Comparison of ENCODE assay signal across 8 mouse cellular contexts in genomic region chr2:167314491-167314890, GRCm38 (mm10). TPM values are rescaled to one million over a fixed set of nuclear protein-coding genes. Genes with fewer than 3 reads are reported as not detected.
DNase-seq lines count a peak whose midpoint lies in the region; ATAC-seq and TF ChIP-seq lines count a peak whose summit lies in the region.

No protein-coding gene starts in this region.

- no peak for TF ChIP-seq CTCF in forebrain, postnatal 0 days (IDR thresholded peaks at IDR 0.05; ENCODE audit: low read depth)
- no peak for TF ChIP-seq CTCF in lung, embryonic 14.5 days (IDR thresholded peaks at IDR 0.05; ENCODE audit: low read depth)
- TF ChIP-seq CTCF in lung, adult 2 months (IDR thresholded peaks at IDR 0.05; ENCODE audit: insufficient read depth, low read length) = no peak
- TF ChIP-seq CTCF in hindbrain, postnatal 0 days (IDR thresholded peaks at IDR 0.05; ENCODE audit: low read depth) = no peak
- no peak for TF ChIP-seq CTCF in midbrain, postnatal 0 days (IDR thresholded peaks at IDR 0.05)

- no peaks in the 10 kb centered on the region for H3K27me3 ChIP-seq in forebrain, embryonic 13.5 days
- no peaks in the 10 kb centered on the region for H3K27me3 ChIP-seq in forebrain, postnatal 0 days (ENCODE audit: insufficient read depth, low read length)
- H3K27me3 ChIP-seq in lung, embryonic 14.5 days (ENCODE audit: insufficient read depth, low read length) = no peaks in the 10 kb centered on the region
- no peaks in the 10 kb centered on the region for H3K27me3 ChIP-seq in hindbrain, postnatal 0 days (ENCODE audit: insufficient read depth, low read length)
- no peaks in the 10 kb centered on the region for H3K27me3 ChIP-seq in midbrain, postnatal 0 days (ENCODE audit: insufficient read depth, low read length)

- no peak for TF ChIP-seq POLR2A in lung, adult 2 months (IDR thresholded peaks at IDR 0.05; ENCODE audit: borderline replicate concordance, extremely low read depth, low read depth, low read length)

- no peak overlapping the region for H3K4me3 ChIP-seq in forebrain, embryonic 13.5 days
- H3K4me3 ChIP-seq in forebrain, postnatal 0 days (ENCODE audit: low read depth, low read length) = no peak overlapping the region
- H3K4me3 ChIP-seq in lung, embryonic 14.5 days (ENCODE audit: low read depth, low read length) = no peak overlapping the region
- H3K4me3 ChIP-seq in lung, adult 2 months (replicated peaks; ENCODE audit: extremely low read depth, low read depth, low read length) = no peak overlapping the region
- H3K4me3 ChIP-seq in hindbrain, postnatal 0 days (ENCODE audit: low read length) = no peak overlapping the region
- no peak overlapping the region for H3K4me3 ChIP-seq in midbrain, postnatal 0 days (ENCODE audit: low read depth, low read length)

- H3K9ac ChIP-seq in forebrain, embryonic 13.5 days = peak overlapping the region; percentile 34
- H3K9ac ChIP-seq in forebrain, postnatal 0 days = no peak overlapping the region
- H3K9ac ChIP-seq in lung, embryonic 14.5 days = no peak overlapping the region
- H3K9ac ChIP-seq in hindbrain, postnatal 0 days (replicated peaks; ENCODE audit: low read length) = no peak overlapping the region
- no peak overlapping the region for H3K9ac ChIP-seq in midbrain, postnatal 0 days (replicated peaks; ENCODE audit: low read length, poor library complexity, severe bottlenecking)

- 85% methylated on average over 8 of the region's 8 CpGs for WGBS in forebrain, embryonic 13.5 days
- 66% methylated on average over 8 of the region's 8 CpGs for WGBS in forebrain, postnatal 0 days
- WGBS in lung, embryonic 14.5 days = 66% methylated on average over 8 of the region's 8 CpGs
- 81% methylated on average over 8 of the region's 8 CpGs for WGBS in lung, adult 2 months
- 76% methylated on average over 8 of the region's 8 CpGs for WGBS in hindbrain, postnatal 0 days
- WGBS in midbrain, postnatal 0 days = 83% methylated on average over 8 of the region's 8 CpGs

- peak overlapping the region; percentile 78 for H3K27ac ChIP-seq in forebrain, embryonic 13.5 days
- H3K27ac ChIP-seq in forebrain, postnatal 0 days (ENCODE audit: low read depth, low read length) = no peak overlapping the region
- H3K27ac ChIP-seq in lung, embryonic 14.5 days (ENCODE audit: low read depth) = peak overlapping the region; percentile 55; the same call in 1 of the 2 replicates
- peak overlapping the region; percentile 65 for H3K27ac ChIP-seq in hindbrain, postnatal 0 days
- H3K27ac ChIP-seq in midbrain, postnatal 0 days (ENCODE audit: low read depth, low read length) = 0 out of 2 replicates have a peak overlapping the region, but pooled peaks have one; percentile 26

- H3K4me2 ChIP-seq in forebrain, embryonic 13.5 days = no peak overlapping the region
- no peak overlapping the region for H3K4me2 ChIP-seq in forebrain, postnatal 0 days (ENCODE audit: low read depth)
- no peak overlapping the region for H3K4me2 ChIP-seq in lung, embryonic 14.5 days
- no peak overlapping the region for H3K4me2 ChIP-seq in hindbrain, postnatal 0 days (ENCODE audit: low read depth, low read length)
- no peak overlapping the region for H3K4me2 ChIP-seq in midbrain, postnatal 0 days (ENCODE audit: low read depth, low read length, poor library complexity, severe bottlenecking)

- ATAC-seq in forebrain, embryonic 13.5 days = no peak
- no peak for ATAC-seq in forebrain, postnatal 0 days
- no peak for ATAC-seq in lung, embryonic 14.5 days (ENCODE audit: insufficient read depth)
- no peak for ATAC-seq in hindbrain, postnatal 0 days
- ATAC-seq in midbrain, postnatal 0 days (ENCODE audit: low FRiP score) = no peak

- H3K9me3 ChIP-seq in forebrain, embryonic 13.5 days (replicated peaks) = no peaks in the 10 kb centered on the region
- H3K9me3 ChIP-seq in forebrain, postnatal 0 days (ENCODE audit: low read length) = no peaks in the 10 kb centered on the region
- H3K9me3 ChIP-seq in lung, embryonic 14.5 days (ENCODE audit: low read depth, low read length) = no peaks in the 10 kb centered on the region
- no peaks in the 10 kb centered on the region for H3K9me3 ChIP-seq in hindbrain, postnatal 0 days (ENCODE audit: low read length)
- no peaks in the 10 kb centered on the region for H3K9me3 ChIP-seq in midbrain, postnatal 0 days (ENCODE audit: low read length)

- peaks cover 40% of the 10 kb centered on the region for H3K4me1 ChIP-seq in forebrain, embryonic 13.5 days
- H3K4me1 ChIP-seq in forebrain, postnatal 0 days (ENCODE audit: insufficient read depth) = peaks cover 14% of the 10 kb centered on the region
- H3K4me1 ChIP-seq in lung, embryonic 14.5 days (ENCODE audit: insufficient read depth) = peaks cover 6% of the 10 kb centered on the region; the same call in 1 of the 2 replicates
- H3K4me1 ChIP-seq in lung, adult 2 months (ENCODE audit: control insufficient read depth, insufficient read depth, low read length) = peaks cover 20% of the 10 kb centered on the region
- peaks cover 25% of the 10 kb centered on the region for H3K4me1 ChIP-seq in hindbrain, postnatal 0 days (ENCODE audit: insufficient read depth, low read length)
- H3K4me1 ChIP-seq in midbrain, postnatal 0 days (ENCODE audit: insufficient read depth, low read length) = peaks cover 7% of the 10 kb centered on the region; the same call in 1 of the 2 replicates

- H3K36me3 ChIP-seq in forebrain, embryonic 13.5 days (ENCODE audit: poor library complexity, severe bottlenecking) = peaks cover 4% of the 10 kb centered on the region; the same call in 1 of the 2 replicates
- no peaks in the 10 kb centered on the region for H3K36me3 ChIP-seq in forebrain, postnatal 0 days (ENCODE audit: insufficient read depth)
- H3K36me3 ChIP-seq in lung, embryonic 14.5 days (ENCODE audit: insufficient read depth) = peaks cover 2% of the 10 kb centered on the region; the same call in 1 of the 2 replicates
- H3K36me3 ChIP-seq in hindbrain, postnatal 0 days (ENCODE audit: insufficient read depth, low read length) = no peaks in the 10 kb centered on the region
- H3K36me3 ChIP-seq in midbrain, postnatal 0 days (ENCODE audit: insufficient read depth, low read length) = peaks cover 5% of the 10 kb centered on the region; the same call in 1 of the 2 replicates

- DNase-seq in forebrain, postnatal 0 days = no peak
- DNase-seq in lung, embryonic 14.5 days = no peak
- DNase-seq in lung, adult 2 months = no peak
- no peak for DNase-seq in hindbrain, postnatal 0 days (ENCODE audit: low spot score)
- DNase-seq in midbrain, postnatal 0 days (ENCODE audit: low spot score) = no peak
- DNase-seq in cerebellum, postnatal 14 days = no peak
- DNase-seq in gastrocnemius, postnatal 25 days = no peak

RNA-seq across cellular contexts. Expression of gene B4galt5, which starts 34.5 kb away (rescaled TPM):
- polyA plus RNA-seq in forebrain, embryonic 13.5 days (2015; fragmentation: Nextera tagmentation; extraction: Ambion mirVana) = 9.1 and 9.2 TPM in 2 replicates
- 57.4 and 60.7 TPM in 2 replicates for total RNA-seq in forebrain, postnatal 0 days (2014; rRNA removed)
- 21.1 and 27.4 TPM in 2 replicates for polyA plus RNA-seq in forebrain, postnatal 0 days (2015; fragmentation: Nextera tagmentation; extraction: Ambion mirVana)
- 20.5 and 24.1 TPM in 2 replicates for polyA plus RNA-seq in lung, embryonic 14.5 days (2014; fragmentation: Nextera tagmentation; extraction: Ambion mirVana)
- polyA plus RNA-seq in lung, adult 2 months (2012; rRNA removed) = 17.7 and 20.5 TPM in 2 replicates
- total RNA-seq in hindbrain, postnatal 0 days (2014; rRNA removed) = 60.5 and 67.5 TPM in 2 replicates
- 28.9 and 31.5 TPM in 2 replicates for polyA plus RNA-seq in hindbrain, postnatal 0 days (2015; fragmentation: Nextera tagmentation; extraction: Ambion mirVana)
- total RNA-seq in midbrain, postnatal 0 days (2014; rRNA removed) = 64.1 and 88.3 TPM in 2 replicates
- 29.1 and 35.6 TPM in 2 replicates for polyA plus RNA-seq in midbrain, postnatal 0 days (2015; fragmentation: Nextera tagmentation; extraction: Ambion mirVana)
- 1 to 10 TPM; 9.8 to 10.0 TPM for total RNA-seq in gastrocnemius, postnatal 25 days (2021)
